Mouse (Mus musculus) thymus, postnatal 0 days (tissue): ENCODE data around the gene Spop. TPM values are rescaled to one million over a fixed set of nuclear protein-coding genes. Genes with fewer than 3 reads are reported as not detected.

ENCODE experiments used
- DNase-seq: peaks from one replicate; pipeline ENCODE4 v3.0.0-alpha.2; 2015; ENCODE audit warnings: low spot score
- polyA plus RNA-seq: library from polyadenylated mRNA; unstranded; fragments of >200 nt; fragmentation: Nextera tagmentation; extraction: Ambion mirVana; gene quantifications from 2 replicates; pipeline ENCODE4 v1.2.1, GENCODE M21; 2015

The Spop gene
- polyA plus RNA-seq, 1 experiment from 2014 or later = 142 TPM

DNA sequence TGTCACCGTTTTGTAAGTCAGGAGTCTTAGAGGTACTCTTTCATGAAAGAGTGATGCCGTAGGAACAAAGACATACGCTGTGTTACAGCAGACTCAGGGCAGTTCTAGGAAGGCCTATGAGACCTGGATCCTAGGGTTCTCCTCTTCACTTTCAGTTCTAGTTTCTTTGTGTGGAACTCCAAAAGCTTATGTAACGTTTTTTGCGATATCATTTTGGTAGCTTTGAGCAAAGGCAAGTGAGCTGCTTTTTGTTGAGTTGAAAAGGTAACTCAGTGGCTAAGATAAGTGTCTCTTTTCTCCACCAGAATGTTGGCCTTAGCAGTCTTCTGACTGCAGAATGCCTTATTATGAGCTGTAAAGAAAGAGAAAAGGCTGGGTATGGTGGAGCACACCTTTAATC, 3.5 kb downstream of the Spop start:
- no peak for DNase-seq

DNA sequence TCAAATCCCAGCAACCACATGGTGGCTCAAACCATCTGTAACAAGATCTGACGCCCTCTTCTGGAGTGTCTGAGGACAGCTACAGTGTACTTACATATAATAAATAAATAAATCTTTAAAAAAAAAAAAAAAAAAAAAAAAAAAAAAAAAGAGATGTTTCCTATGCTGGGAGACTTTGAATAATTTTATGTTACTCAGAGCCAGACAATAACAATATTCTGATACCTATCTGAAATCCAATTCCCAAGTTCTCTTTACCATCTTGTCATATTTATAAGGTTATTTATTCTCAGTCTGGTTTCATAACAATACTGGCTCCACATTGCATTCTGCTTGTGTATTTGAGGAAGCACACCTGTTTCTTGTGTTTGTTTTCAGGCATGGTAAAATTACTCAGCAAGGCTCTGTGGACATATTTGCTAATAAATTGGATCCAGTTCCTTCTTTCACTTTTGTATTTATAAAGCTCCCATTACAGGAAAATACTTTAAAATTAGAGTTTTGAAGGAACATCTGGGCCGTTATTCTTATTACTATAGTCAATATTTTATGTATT, 7.1 kb downstream of the Spop start:
- no peak for DNase-seq

- DNase-seq = no peak
Observed at GRCm38 (mm10) chr11:95423505-95423904, 9.6 kb downstream of the Spop start.

DNA sequence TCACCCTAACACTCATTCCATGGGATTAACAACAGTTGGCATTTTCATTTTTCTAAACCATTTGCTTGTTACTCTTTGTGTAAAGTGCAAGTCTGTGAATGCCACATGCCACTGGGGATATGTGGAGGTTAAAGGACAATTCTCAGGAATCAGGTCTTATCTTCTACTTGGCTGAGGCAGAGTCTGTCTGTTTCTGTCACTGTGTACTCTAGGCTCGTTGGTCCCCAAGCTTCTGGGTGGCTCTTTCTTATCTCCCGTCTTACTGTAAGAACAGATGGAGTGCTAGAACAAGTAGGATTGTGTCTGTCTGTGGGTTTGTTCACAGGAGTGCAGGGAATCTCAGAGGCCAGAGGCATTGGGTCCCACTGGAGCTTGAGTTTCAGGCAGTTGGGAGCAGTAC, 17.5 kb downstream of the Spop start:
- no peak for DNase-seq

DNA sequence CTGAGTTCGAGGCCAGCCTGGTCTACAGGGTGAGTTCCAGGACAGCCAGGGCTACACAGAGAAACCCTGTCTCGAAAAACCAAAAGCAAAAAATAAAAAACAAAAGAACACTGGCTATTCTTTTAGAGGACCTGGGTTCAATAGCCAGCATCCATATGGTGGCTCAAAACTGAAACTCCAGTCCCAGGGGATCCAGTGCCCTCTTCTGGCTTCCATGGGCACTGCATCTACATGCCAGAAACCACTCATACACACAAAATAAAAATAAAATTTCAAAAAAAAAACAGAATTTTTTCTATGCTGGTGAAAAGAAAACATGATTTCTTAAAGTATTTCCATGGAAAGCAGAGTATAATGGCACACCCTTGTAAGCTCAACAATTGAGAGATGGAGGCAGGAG, 18.3 kb downstream of the Spop start:
- DNase-seq = peak; percentile 33

DNA sequence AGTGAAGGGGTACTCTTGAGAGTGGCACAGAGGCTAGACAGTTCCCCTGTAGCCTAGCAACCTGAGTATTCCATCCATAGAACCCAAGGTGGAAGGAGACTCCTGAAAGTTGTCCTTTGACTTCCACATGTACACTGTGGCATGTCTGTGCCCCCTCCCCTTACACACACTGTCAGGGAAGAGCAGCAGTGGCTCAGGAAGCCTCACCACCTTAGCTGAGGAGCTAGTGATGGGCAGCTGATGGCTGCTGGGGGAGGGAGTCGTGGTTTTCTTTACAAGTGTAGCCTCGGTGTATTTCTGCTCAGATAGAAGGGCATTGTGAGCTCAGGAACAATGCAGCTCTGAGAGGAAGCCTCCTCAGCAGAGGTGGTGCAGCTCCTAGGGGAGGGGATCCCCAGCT, 31.5 kb downstream of the Spop start:
- DNase-seq = no peak

DNA sequence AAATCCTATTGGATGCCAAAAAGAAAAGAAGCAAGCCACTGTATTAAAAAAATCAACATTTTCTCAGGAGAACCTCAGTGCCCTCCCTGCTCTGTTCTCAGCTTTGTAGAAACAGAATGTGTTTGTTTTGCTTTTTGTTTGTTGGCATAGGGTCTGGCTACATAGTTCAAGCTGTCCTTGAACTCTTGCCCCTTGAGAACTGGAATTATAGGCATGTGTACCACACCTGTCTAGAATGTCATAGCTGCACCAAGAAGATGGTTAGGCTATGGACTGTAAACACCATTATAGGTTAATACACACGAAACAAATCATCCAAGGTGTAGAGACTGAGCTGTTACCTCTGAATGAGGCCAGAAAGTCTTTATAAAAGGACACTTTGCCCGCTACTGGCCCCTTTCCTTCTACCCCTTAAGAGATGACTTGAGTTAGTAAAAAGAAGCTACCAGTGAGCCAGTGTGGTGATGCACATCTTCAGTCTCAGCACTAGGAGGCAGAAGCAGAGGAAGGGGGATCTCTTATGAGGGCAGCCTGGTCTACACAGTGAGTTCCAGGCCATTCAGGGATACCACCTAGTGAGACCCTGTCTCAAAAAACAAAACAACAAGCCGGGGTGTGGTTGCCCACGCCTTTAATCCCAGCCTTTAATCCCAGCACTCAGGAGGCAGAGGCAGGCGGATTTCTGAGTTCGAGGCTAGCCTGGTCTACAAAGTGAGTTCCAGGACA, 32.9 kb downstream of the Spop start:
- DNase-seq = no peak

GRCm38 (mm10) chr11:95448346-95448745, 34.5 kb downstream of the Spop start:
- DNase-seq = no peak

DNA sequence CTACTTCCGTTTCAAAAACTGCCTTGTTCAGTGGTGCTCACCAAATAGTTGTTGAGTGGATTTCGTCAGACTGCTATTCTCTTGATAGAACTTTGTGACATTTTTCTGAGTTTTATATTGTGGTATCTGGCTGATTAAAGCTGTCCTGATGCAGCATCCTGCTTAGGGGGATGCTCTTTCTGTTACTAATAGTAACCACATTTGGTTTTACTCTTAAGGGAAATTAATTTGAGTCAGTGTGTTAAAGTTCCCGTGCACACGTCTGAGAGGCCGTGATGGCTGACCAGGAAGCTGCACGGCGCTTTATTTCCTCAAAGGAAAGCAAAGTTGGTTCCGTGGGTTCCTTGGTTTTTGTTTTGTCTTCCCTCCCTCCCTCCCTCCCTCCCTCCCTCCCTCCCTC, 41.5 kb downstream of the Spop start:
- DNase-seq = no peak

DNA sequence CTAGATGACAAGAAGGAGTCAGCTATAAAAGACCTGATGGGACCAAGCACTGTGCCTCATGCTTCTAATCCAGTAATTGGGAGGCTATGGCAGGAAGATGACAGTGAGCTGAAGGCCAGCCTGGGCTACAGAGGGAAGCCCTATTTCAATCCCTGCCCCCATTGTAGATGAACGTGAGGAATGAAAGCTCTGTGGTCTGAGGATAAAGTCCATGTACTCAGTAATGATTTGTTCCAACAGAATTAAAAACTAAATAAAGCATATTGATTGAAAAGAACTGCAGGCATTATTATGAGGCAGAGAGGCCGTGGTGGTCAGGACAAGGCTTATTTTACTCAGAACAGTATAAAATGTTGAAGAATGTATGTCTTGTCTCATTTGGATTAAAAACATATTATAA, 47.0 kb downstream of the Spop start:
- no peak for DNase-seq

GRCm38 (mm10) chr11:95462168-95462567, 48.3 kb downstream of the Spop start:
- DNase-seq = no peak

DNA sequence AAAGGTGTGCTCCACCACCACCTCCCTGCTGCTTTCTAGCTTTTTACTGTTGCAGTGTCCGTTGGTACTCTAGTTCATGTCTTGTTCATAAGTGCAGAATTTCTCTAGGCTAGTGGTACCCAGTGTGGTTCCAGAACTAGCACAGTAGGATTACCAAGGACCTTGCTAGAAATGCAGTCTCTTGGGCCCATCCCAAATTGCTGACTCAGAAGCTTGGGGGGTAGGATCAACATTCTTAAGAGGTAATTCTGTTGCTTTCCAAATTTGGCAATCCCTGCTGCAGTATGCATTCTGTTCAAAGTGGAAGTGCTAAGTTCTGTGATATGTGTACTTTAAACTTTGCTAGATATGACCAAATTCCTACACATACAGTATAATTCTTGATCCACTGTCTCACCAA, 53.9 kb downstream of the Spop start:
- DNase-seq = no peak

- DNase-seq = no peak
Observed at GRCm38 (mm10) chr11:95472942-95473341, 59.1 kb downstream of the Spop start.

DNA sequence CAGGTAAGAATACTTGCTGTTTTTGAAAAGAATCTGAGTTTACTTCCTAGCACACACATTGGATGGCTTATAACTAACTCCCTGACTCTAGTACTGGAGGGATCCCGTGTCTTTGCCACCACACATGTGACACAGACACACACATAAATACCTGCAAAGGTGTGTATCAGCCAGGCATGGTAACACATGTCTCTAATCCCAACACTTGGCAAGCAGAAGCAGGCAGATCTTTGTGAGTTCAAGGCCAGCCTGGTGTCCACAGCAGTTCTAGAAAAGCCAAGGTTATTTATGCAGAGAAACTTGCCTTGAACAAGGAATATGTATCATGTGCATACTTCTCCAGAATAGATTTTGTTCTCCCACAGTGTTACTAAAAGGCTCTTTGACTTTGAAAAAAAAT, 59.6 kb downstream of the Spop start:
- DNase-seq = no peak

- DNase-seq = no peak
Observed at GRCm38 (mm10) chr11:95476323-95476722, 62.4 kb downstream of the Spop start.

GRCm38 (mm10) chr11:95479458-95479857, 65.6 kb downstream of the Spop start:
- DNase-seq = no peak

DNA sequence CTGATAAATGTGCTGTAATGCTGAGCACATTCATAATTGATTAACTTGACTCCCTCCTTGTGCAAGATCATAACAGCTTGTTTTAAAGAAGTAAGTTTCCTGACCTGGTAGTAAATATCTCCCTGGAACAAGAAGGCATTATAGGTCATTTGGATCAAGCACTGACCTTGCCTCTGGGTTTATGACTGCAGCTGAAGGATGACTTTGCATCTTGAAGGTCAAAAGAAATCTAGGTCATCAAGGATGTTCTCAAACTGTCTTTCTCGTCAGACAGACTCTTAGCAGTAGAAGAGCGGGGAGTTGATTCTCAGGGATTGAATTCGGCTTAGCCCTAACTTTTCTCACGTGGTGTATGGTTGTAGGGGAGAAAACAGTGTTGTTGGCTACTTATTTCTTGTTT, 66.8 kb downstream of the Spop start:
- DNase-seq = no peak

DNA sequence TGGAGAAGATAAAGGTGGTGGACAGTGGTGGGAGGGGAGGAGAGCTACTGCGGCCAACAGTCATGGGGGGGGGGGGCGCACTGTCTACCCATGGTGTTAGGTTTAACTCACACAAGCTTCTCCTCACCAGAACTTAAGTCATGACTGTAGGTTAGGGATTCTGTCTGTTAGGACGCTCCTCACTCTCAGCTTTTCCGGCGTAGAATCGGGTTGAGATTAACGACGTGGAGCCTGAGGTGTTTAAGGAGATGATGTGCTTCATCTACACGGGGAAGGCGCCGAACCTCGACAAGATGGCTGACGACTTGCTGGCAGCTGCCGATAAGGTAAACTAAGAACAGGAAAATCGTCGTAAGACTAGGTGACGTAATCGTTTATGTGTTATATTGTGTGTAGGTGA, 71.8 kb downstream of the Spop start:
- no peak for DNase-seq

GRCm38 (mm10) chr11:95487237-95487636, 73.4 kb downstream of the Spop start:
- DNase-seq = no peak

- DNase-seq = no peak
Observed at GRCm38 (mm10) chr11:95490104-95490503, 76.2 kb downstream of the Spop start.

GRCm38 (mm10) chr11:95492256-95492655, 78.4 kb downstream of the Spop start:
- no peak for DNase-seq

DNA sequence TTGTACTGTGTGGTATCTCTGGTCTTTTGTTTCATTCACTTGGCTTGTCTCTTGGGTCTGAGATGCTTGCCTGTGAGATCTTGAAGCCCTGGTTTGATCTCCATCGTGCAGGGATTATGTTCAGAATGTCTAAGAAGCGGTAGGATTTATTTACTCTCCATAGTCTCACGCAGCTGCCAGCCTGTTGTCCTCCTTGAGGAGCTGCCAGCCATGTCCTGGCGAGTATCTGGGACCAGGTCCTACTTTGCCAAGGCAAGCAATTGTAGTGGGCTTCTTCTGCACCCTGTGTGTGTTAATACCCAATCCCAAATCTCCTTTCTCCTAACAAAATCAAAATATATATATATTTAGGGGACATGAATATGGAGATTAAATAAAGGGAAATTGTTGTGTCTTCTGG, 79.1 kb downstream of the Spop start:
- DNase-seq = no peak

DNA sequence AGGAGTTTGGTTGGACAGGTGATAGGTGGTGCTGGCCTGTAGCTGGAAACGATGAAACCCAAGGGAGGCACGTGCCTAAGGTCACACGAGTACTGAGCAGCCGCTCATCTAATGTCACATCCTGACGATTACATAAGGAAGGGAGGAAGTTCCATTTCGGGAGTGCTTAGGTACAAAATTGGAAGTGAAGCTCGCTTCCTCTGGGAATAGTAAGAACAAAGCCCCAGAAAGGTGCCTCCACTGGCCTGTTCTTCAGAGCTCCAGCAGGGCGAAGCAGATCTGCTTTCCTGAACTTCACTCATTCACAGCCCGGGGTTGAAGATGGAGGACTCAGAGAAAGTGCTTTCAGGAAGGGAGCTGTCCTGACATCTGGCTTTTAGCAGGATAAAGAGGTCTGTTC, 80.1 kb downstream of the Spop start:
- DNase-seq = no peak

DNA sequence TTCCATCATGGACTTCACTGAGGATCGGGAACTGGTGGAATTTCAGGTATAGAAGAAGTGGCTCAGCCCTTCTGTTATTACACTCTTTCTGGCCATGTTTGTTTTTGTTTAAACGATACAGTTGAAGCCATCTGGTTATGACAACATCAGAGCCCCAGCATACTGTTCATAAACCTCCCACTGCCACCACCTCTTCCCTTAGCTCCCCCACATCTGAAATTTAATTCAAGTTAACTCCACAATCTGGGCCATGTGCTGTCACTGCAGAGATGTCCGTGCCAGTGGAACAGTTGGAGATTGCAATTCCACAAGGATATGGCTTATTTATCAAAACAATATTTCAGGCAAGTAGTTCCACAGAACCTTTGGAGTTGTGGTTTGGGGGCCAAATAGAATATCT, 80.5 kb downstream of the Spop start:
- DNase-seq = no peak
